Mouse (Mus musculus): Measurements from ENCODE around the gene Sorcs3. TPM values are rescaled to one million over a fixed set of nuclear protein-coding genes. Genes with fewer than 3 reads are reported as not detected.

The Sorcs3 gene
- total RNA-seq, 4 experiments from 2014 or later, result not detected

DNA sequence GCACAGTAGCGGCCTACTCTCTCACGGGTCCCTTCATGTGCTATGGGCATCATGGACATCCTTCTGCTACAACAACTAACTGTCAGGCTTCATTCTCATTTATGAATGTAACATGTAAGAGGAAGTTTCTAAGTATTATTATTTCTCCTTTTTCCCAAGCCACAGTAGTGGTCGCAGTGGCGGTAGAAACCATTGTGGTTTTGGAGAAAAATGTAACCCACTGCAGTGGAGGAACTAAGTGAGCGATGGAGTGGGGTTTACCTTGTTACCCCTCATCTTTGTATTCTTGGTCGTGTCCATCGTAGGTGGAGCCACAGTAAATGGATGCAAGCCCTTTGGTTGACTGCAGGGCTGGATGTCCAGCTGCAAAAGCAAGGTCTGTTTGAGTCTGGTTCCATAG lies 318.0 kb downstream of the Sorcs3 start:
- no peak for DNase-seq (ENCODE audit: low spot score)

DNA sequence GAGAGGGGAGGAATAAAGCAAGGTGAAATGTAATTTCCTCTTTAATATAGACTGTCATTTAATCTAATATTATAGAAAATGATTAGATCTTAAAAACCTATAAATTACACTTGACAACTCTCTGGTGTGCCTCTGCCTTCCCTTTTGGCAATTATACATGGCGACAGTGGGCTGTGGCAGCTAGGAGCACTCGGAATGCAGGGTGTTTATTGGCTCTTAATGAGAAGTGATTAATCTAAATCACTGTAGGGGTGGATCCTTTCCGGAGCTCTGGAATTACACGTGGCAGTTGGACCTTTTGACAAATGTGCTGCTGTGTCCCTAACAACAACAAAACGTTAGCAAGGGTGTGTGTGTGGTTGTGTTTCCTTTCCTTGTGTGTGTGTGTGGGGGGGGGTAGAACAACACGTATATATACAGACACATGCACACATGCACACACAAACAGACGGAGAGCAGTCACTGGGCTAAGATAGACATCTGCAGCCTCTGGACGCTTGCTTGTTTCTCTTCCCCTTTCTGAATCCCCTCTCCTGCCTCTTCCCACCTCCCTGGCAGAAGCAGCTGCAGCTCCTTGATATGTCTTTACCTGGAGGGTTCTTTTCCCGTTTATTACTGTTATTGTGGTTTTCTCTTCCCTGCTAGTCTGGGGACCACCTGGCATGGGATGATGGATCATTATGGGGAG lies 318.8 kb downstream of the Sorcs3 start:
- no peak for DNase-seq (ENCODE audit: low spot score)

DNA sequence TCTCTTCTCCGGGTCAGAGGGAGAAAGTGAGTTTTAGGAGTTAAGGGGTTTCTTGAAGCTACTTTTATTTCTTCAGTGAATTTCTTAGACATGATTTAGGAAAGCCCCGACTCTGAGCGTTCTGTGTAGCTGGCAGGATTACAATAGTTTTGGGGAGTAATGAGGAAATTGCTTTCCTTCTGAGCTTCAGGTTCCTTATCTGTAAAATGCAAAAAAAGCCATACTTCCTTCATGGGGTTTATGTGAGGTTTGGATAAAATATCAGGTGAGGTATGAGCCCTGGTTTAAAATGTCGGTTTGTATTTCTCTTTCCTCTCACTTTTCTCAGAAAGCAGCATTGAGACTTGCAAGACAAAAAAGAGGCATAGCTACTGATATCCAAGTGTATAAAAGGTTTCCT lies 327.8 kb downstream of the Sorcs3 start:
- DNase-seq (ENCODE audit: low spot score), result no peak

DNA sequence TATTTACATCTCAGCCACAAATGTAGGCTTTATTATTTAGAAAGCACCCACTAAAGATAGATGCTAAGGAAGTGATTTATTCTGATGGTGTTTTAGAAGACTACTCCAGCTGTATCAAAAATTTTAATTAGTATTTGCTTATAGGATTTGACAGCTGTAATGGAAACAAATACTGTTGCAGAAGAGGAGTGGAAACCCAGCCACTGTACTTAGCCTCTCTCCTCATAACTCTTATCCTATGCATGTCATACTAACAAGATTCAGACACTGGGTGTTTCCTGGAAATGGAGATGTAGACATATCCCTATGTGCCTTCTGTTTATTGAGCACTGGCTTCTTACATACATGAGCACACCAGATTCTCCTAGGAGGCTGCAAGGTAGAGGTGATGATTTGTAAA lies 338.5 kb downstream of the Sorcs3 start:
- no peak for DNase-seq (ENCODE audit: low spot score)

GRCm38 (mm10) chr19:48545421-48546132 lies 339.8 kb downstream of the Sorcs3 start:
- no peak for DNase-seq (ENCODE audit: low spot score)

DNA sequence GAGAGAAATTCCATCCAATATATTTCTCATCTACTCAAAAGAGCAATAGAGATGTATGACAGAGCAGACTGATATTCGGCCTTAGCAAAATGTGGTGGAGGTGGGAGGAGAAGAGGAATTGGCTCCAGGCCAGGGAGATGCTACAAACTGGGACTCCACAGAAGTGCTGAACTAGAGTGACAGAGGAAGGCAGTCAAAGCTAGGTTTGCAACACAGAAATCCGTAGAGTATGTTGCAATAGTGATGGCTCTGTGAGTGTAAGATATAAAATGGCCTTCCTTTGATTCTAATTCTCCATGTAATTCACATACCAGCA lies 340.3 kb downstream of the Sorcs3 start:
- no peak for DNase-seq (ENCODE audit: low spot score)

- no peak for DNase-seq (ENCODE audit: low spot score)
These were observed 342.5 kb downstream of the Sorcs3 start for GRCm38 (mm10) chr19:48548143-48548881.

- DNase-seq (ENCODE audit: low spot score), result no peak
These were observed 353.6 kb downstream of the Sorcs3 start for GRCm38 (mm10) chr19:48559432-48559831.

DNA sequence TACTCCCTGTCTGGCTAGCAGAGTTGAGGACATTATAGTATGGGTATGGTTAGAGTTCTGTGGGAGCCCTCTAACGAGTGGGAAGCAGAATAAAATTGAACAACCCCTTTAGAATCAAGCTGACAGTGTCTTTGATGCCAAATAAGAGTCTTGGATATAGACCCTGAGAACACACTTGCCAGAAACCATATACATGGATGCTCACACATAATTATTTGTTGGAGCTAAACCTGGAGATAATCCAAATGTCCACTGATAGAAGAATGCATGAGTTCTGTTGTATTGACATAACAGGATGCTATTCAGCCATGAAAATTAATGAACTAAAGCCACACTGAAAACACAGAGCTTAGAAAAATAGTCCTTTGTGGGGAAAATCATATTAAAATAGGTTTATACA lies 369.9 kb downstream of the Sorcs3 start:
- DNase-seq (ENCODE audit: low spot score), result no peak

DNA sequence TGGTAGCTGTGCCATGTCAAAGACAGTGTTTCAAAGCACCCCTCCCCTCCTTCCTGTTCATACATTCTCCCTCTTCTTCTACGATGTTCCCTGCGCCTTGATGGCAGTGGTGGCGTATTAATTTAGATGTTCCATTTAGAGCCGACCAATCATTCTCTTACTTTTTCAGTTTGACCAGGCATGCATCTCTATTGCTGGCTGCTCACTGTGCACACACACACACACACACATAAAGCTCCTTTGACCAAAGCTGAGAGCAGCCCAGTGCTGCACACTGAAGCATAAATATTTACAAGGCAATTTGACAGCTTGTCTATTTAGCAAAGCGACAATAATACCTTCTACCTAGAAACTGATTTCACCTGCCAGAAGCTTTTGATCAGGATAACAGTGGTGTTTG lies 371.3 kb downstream of the Sorcs3 start:
- DNase-seq (ENCODE audit: low spot score), result no peak

- no peak for DNase-seq (ENCODE audit: low spot score)
These were observed 379.2 kb downstream of the Sorcs3 start for GRCm38 (mm10) chr19:48584938-48585560.

- DNase-seq (ENCODE audit: low spot score), result no peak
These were observed 411.1 kb downstream of the Sorcs3 start for GRCm38 (mm10) chr19:48616951-48617350.

DNA sequence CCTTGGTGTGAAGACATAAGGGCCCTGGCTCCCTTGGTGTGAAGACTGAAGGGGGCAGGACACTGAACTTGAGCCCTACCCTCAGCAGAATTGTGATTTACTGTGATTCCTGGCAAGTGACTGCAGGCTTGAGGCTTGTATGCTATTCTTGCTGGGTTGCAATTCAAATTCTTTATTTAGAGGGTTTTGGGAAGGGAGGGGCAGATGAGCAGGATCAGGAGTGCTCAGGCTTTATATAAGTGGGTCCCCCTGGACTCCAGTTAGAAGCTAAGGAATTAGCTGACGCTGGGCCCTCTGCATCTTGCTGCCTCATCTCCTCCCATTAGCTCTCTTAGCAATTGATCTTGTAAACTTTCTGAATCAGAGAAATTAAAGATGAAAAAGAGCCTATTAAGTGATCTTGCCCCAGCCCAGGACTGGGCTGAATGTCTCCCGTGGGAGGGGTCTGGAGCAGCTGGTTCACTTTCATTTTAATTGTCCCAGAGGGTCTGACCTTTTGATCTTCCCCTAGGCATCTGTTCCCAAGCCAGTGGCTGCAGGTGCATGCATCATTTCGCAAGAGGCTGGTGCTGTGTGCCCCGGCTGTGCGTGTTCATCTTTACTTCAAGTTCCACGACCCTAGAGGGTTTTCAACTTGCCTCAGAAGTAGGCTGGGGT lies 425.0 kb downstream of the Sorcs3 start:
- no peak for DNase-seq (ENCODE audit: low spot score)

DNA sequence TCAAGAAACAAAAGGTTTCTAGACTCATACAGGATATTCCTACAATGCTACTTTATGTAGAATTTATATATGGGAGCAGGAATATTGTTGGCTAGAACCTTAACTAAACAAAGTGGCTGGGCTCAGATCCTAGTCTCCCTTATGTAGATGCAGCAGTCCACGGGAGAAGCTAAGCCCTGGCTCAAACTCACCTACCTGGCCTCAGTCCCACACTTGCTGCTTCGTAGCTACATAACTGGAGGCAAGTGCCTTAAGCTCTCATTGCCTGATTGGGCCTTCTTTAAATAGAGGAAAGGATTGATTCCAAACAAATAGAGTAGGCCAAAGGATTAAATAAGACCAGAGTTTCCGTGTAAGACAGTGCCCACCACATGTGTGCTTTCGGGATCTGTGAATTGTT lies 436.7 kb downstream of the Sorcs3 start:
- DNase-seq (ENCODE audit: low spot score), result no peak

DNA sequence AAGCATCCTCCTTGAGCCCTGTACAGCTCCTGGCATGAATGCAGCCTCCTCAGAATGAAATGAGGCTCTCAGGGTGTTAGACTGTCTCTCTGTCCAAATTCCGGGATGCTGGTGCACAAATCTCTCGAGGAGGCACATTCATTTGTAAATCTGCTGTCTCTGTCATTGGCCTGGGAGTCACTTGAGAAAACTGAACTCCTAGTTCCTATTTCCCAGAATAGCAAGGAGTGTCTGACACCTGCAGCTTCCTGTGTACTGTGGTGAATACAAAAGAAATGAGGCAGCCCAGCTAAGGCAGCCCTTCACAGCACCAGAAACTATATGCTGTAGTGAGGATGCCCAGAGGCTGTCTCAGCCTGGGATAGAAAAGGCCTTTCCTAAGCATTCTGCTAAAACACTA lies 444.1 kb downstream of the Sorcs3 start:
- no peak for DNase-seq (ENCODE audit: low spot score)

DNA sequence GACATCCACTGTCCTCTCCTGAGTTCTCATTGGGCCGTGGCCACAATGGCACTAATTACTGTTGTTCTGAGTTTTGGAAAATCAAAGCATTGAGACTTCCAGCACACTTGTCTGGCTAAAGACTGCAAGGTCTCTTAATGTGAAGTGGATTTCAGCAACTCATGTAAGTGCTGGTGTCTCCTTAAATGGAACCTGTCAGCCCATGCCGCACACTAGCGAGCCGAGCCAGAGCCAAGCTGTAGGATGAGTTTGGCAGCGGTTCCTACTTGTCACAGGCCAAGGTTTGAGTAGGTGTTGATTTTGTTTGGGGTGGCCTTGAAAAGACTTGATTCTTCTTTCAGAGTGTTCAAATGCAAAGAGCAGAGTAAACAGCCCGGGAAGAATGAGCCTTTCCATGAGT lies 445.8 kb downstream of the Sorcs3 start:
- DNase-seq (ENCODE audit: low spot score), result peak; percentile 7

GRCm38 (mm10) chr19:48660201-48660600 lies 454.4 kb downstream of the Sorcs3 start:
- no peak for DNase-seq (ENCODE audit: low spot score)

DNA sequence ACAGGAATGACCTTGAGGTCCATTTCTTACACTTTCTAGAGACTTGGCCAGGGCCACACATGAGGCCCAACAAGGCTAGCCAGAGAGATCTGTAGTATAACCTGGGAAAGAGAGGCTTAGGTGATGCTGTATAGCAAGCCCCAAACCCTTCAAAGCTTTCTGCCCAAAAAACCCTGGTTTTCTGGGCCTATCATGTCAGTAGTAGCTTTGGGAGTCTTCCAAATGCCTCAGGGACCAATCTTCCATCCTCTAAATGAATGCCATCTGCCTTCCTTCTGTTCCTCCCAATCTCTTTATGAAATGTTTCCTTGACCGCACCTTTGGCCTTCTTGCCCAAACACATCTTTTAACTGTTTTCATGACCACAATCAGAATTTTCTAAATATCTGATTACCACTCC lies 474.1 kb downstream of the Sorcs3 start:
- no peak for DNase-seq (ENCODE audit: low spot score)

GRCm38 (mm10) chr19:48682485-48682884 lies 476.7 kb downstream of the Sorcs3 start:
- DNase-seq (ENCODE audit: low spot score), result no peak

- no peak for DNase-seq (ENCODE audit: low spot score)
These were observed 480.5 kb downstream of the Sorcs3 start for GRCm38 (mm10) chr19:48686369-48686768.

- no peak for DNase-seq (ENCODE audit: low spot score)
These were observed 494.4 kb downstream of the Sorcs3 start for GRCm38 (mm10) chr19:48700111-48700658.

- DNase-seq (ENCODE audit: low spot score), result no peak
These were observed 497.9 kb downstream of the Sorcs3 start for GRCm38 (mm10) chr19:48703763-48704162.
